Mouse (Mus musculus): ENCODE data around the gene Myo1b.

- TF ChIP-seq EP300 (optimal IDR thresholded peaks at IDR 0.05) (no peak), CTCF (IDR thresholded peaks at IDR 0.05; ENCODE audit: low read depth) (no peak)
Measured at GRCm38 (mm10) chr1:51782091-51782490, 133.8 kb downstream of the Myo1b start.
